Mouse (Mus musculus): ENCODE results near the gene Rarg.

The Rarg gene

GRCm38 (mm10) chr15:102256431-102257201 lies 701 bp downstream of the Rarg start:
- peak in 1 of 2 experiments; percentile 20 for DNase-seq

- no peak for DNase-seq
Observed at GRCm38 (mm10) chr15:102255547-102256255, 1.6 kb downstream of the Rarg start.

- DNase-seq: no peak
Observed at GRCm38 (mm10) chr15:102250521-102250920, 6.8 kb downstream of the Rarg start.

GRCm38 (mm10) chr15:102249967-102250366 lies 7.3 kb downstream of the Rarg start:
- no peak for DNase-seq

GRCm38 (mm10) chr15:102249251-102249691 lies 8.0 kb downstream of the Rarg start:
- DNase-seq: no peak

- DNase-seq: no peak
Observed at GRCm38 (mm10) chr15:102248812-102249191, 8.5 kb downstream of the Rarg start.

- DNase-seq: no peak
Observed at GRCm38 (mm10) chr15:102248131-102248811, 9.0 kb downstream of the Rarg start.

GRCm38 (mm10) chr15:102247252-102248130 lies 9.8 kb downstream of the Rarg start:
- DNase-seq: peak; percentile 16 to 33

- DNase-seq: peak; percentile 87 to 88
Observed at GRCm38 (mm10) chr15:102246866-102247251, 10.5 kb downstream of the Rarg start.

GRCm38 (mm10) chr15:102245891-102246741 lies 11.2 kb downstream of the Rarg start:
- DNase-seq: peak; percentile 60 to 68

GRCm38 (mm10) chr15:102245461-102245881 lies 11.8 kb downstream of the Rarg start:
- peak in 1 of 2 experiments; percentile 16 for DNase-seq

- no peak for DNase-seq
Observed at GRCm38 (mm10) chr15:102244306-102245191, 12.8 kb downstream of the Rarg start.

- DNase-seq: no peak
Observed at GRCm38 (mm10) chr15:102243229-102244190, 13.8 kb downstream of the Rarg start.

- DNase-seq: no peak
Observed at GRCm38 (mm10) chr15:102242404-102243228, 14.7 kb downstream of the Rarg start.

- no peak for DNase-seq
Observed at GRCm38 (mm10) chr15:102240607-102241006, 16.7 kb downstream of the Rarg start.

- no peak for DNase-seq
Observed at GRCm38 (mm10) chr15:102239851-102240250, 17.5 kb downstream of the Rarg start.

GRCm38 (mm10) chr15:102239260-102239590 lies 18.1 kb downstream of the Rarg start:
- DNase-seq: peak; percentile 75 to 80

GRCm38 (mm10) chr15:102238543-102239259 lies 18.6 kb downstream of the Rarg start:
- no peak for DNase-seq

All from cerebellum, postnatal 36 days (tissue).